Mouse (Mus musculus) intestine, embryonic 14.5 days (tissue): ENCODE measurements around the gene Camk1d. TPM values are rescaled to one million over a fixed set of nuclear protein-coding genes. Genes with fewer than 3 reads are reported as not detected.
"Not testable (repeated sequence)": the region's sequence is repeated elsewhere in the genome, so short reads cannot be mapped to it uniquely, and the experiment has no call there.

Experiments
- ATAC-seq: fragments of 200-750 bp; cut with Nextera tagmentation; replicated peaks from 2 replicates; pipeline ENCODE4 v1.8.0; 2017; ENCODE audit warnings: low read depth, moderate number of reproducible peaks, moderate TSS enrichment, moderate library complexity; ENCODE audit not compliant: low FRiP score, low TSS enrichment
- DNase-seq: peaks from one replicate; pipeline ENCODE4 v3.0.0-alpha.2; 2018; ENCODE audit warnings: low spot score
- H3K27ac ChIP-seq: fragments of 300-500 bp; sonication (generic); 2 replicates; pipeline ENCODE4 v1.5.1; 2014; ENCODE audit warnings: low read depth, mild to moderate bottlenecking, control low read depth
- H3K27me3 ChIP-seq: fragments of 300-500 bp; sonication (generic); replicated peaks from 2 replicates; pipeline ENCODE4 v1.6.1; 2014; ENCODE audit warnings: low read length, control low read depth; ENCODE audit not compliant: control insufficient read depth, insufficient read depth
- H3K36me3 ChIP-seq: fragments of 300-500 bp; sonication (generic); 2 replicates; pipeline ENCODE4 v1.6.1; 2014; ENCODE audit warnings: low read length, control low read depth; ENCODE audit not compliant: control insufficient read depth, insufficient read depth
- H3K4me1 ChIP-seq: fragments of 300-500 bp; sonication (generic); replicated peaks from 2 replicates; pipeline ENCODE4 v1.6.1; 2014; ENCODE audit warnings: low read length, control low read depth, mixed read lengths; ENCODE audit not compliant: control insufficient read depth, insufficient read depth
- H3K4me2 ChIP-seq: fragments of 300-500 bp; sonication (generic); 2 replicates; pipeline ENCODE4 v1.6.1; 2014; ENCODE audit warnings: low read length
- H3K4me3 ChIP-seq: fragments of 300-500 bp; sonication (generic); 2 replicates; pipeline ENCODE4 v1.5.1; 2014; ENCODE audit warnings: low read depth, low read length, control low read depth, mixed read lengths
- H3K9ac ChIP-seq: fragments of 300-500 bp; sonication (generic); 2 replicates; pipeline ENCODE4 v1.6.1; 2014; ENCODE audit warnings: mild to moderate bottlenecking, low read length
- H3K9me3 ChIP-seq: fragments of 300-500 bp; sonication (generic); 2 replicates; pipeline ENCODE4 v1.6.1; 2016; ENCODE audit warnings: low read length, control low read depth; ENCODE audit not compliant: control insufficient read depth
- WGBS: fragments of 180-500 bp; shearing (Covaris S2); extraction: QIAGEN DNeasy Blood & Tissue Kit; methylation state at CpG from one replicate; pipeline ENCODE4 v1.1.7; 2014; 5-methylcytosine and 5-hydroxymethylcytosine counted together
- polyA plus RNA-seq: library from polyadenylated mRNA; unstranded; fragments of >200 nt; fragmentation: Nextera tagmentation; extraction: Ambion mirVana; gene quantifications from 2 replicates; pipeline ENCODE4 v1.2.1, GENCODE M21; 2014

Camk1d gene
- polyA plus RNA-seq, 1 experiment from 2014 or later = 20.7 TPM

- no peak overlapping the region for H3K27ac ChIP-seq
- no peaks in the 10 kb centered on the region for H3K27me3 ChIP-seq
- no peaks in the 10 kb centered on the region for H3K9me3 ChIP-seq
- no peak overlapping the region for H3K4me3 ChIP-seq
- H3K4me1 ChIP-seq = no peaks in the 10 kb centered on the region
- DNase-seq = no peak
- no peak overlapping the region for H3K4me2 ChIP-seq
- 88% methylated on average over 4 of the region's 4 CpGs for WGBS
- no peak for ATAC-seq
- H3K36me3 ChIP-seq = no peaks in the 10 kb centered on the region
- H3K9ac ChIP-seq = no peak overlapping the region
Observed at GRCm38 (mm10) chr2:5548872-5549271, 165.4 kb downstream of the Camk1d start.

- 79% methylated on average over 3 of the region's 3 CpGs for WGBS
- H3K27ac ChIP-seq = no peak overlapping the region
- H3K4me3 ChIP-seq = no peak overlapping the region
- no peaks in the 10 kb centered on the region for H3K9me3 ChIP-seq
- no peak overlapping the region for H3K9ac ChIP-seq
- no peaks in the 10 kb centered on the region for H3K27me3 ChIP-seq
- no peak overlapping the region for H3K4me2 ChIP-seq
- DNase-seq (no peak), ATAC-seq (no peak)
- no peaks in the 10 kb centered on the region for H3K36me3 ChIP-seq
- no peaks in the 10 kb centered on the region for H3K4me1 ChIP-seq
Observed at GRCm38 (mm10) chr2:5540870-5541269, 173.4 kb downstream of the Camk1d start.

GRCm38 (mm10) chr2:5539894-5540293 is 174.4 kb downstream of the Camk1d start:
- not testable (repeated sequence) for H3K9me3 ChIP-seq, H3K9ac ChIP-seq, DNase-seq, H3K4me2 ChIP-seq, H3K4me3 ChIP-seq, H3K36me3 ChIP-seq, ATAC-seq, H3K4me1 ChIP-seq, H3K27me3 ChIP-seq, H3K27ac ChIP-seq
- 62% methylated on average over 3 of the region's 3 CpGs for WGBS

GRCm38 (mm10) chr2:5533868-5534267 is 180.4 kb downstream of the Camk1d start:
- 60% methylated on average over 2 of the region's 2 CpGs for WGBS
- Histone ChIP-seq H3K27me3 (no peaks in the 10 kb centered on the region), H3K9ac (no peak overlapping the region), H3K4me2 (no peak overlapping the region), H3K9me3 (peaks cover 3% of the 10 kb centered on the region; the same call in 1 of the 2 replicates), H3K4me3 (no peak overlapping the region), H3K36me3 (no peaks in the 10 kb centered on the region), H3K4me1 (no peaks in the 10 kb centered on the region), H3K27ac (no peak overlapping the region)
- ATAC-seq (no peak), DNase-seq (no peak)

GRCm38 (mm10) chr2:5529992-5530391 is 184.3 kb downstream of the Camk1d start:
- no peaks in the 10 kb centered on the region for H3K36me3 ChIP-seq

GRCm38 (mm10) chr2:5519221-5519669 is 195.1 kb downstream of the Camk1d start:
- no peak overlapping the region for H3K9ac ChIP-seq
- no peak for ATAC-seq
- 72% methylated on average over 8 of the region's 8 CpGs for WGBS
- no peaks in the 10 kb centered on the region for H3K4me1 ChIP-seq
- H3K9me3 ChIP-seq = no peaks in the 10 kb centered on the region
- no peaks in the 10 kb centered on the region for H3K36me3 ChIP-seq
- no peak for DNase-seq
- no peak overlapping the region for H3K4me2 ChIP-seq
- H3K27ac ChIP-seq = no peak overlapping the region
- H3K4me3 ChIP-seq = no peak overlapping the region
- H3K27me3 ChIP-seq = no peaks in the 10 kb centered on the region

More at GRCm38 (mm10) chr2:5529992-5530391, 184.3 kb downstream of the Camk1d start:
- Histone ChIP-seq H3K9ac (no peak overlapping the region), H3K4me3 (no peak overlapping the region), H3K4me1 (no peaks in the 10 kb centered on the region), H3K27ac (no peak overlapping the region), H3K27me3 (no peaks in the 10 kb centered on the region), H3K9me3 (peaks cover 3% of the 10 kb centered on the region; the same call in 1 of the 2 replicates), H3K4me2 (no peak overlapping the region)
- no peak for DNase-seq
- 77% methylated on average over 2 of the region's 2 CpGs for WGBS
- ATAC-seq = no peak

- Histone ChIP-seq H3K9me3 (no peaks in the 10 kb centered on the region), H3K4me3 (no peak overlapping the region), H3K27me3 (no peaks in the 10 kb centered on the region), H3K27ac (no peak overlapping the region), H3K9ac (no peak overlapping the region), H3K36me3 (no peaks in the 10 kb centered on the region), H3K4me1 (no peaks in the 10 kb centered on the region), H3K4me2 (no peak overlapping the region)
- ATAC-seq (no peak), DNase-seq (no peak)
- 88% methylated on average over 2 of the region's 2 CpGs for WGBS
Observed at GRCm38 (mm10) chr2:5515106-5515505, 199.2 kb downstream of the Camk1d start.

GRCm38 (mm10) chr2:5514095-5514494 is 200.2 kb downstream of the Camk1d start:
- no peak for ATAC-seq
- no peaks in the 10 kb centered on the region for H3K36me3 ChIP-seq
- WGBS = 93% methylated on average over 5 of the region's 5 CpGs

GRCm38 (mm10) chr2:5513621-5514020 is 200.7 kb downstream of the Camk1d start:
- Histone ChIP-seq H3K4me1 (no peaks in the 10 kb centered on the region), H3K27ac (no peak overlapping the region), H3K9ac (no peak overlapping the region), H3K4me2 (no peak overlapping the region), H3K4me3 (no peak overlapping the region), H3K27me3 (no peaks in the 10 kb centered on the region), H3K36me3 (no peaks in the 10 kb centered on the region), H3K9me3 (no peaks in the 10 kb centered on the region)
- WGBS = 99% methylated on average over 2 of the region's 2 CpGs
- DNase-seq = no peak
- ATAC-seq = no peak

More at GRCm38 (mm10) chr2:5514095-5514494, 200.2 kb downstream of the Camk1d start:
- H3K9me3 ChIP-seq = no peaks in the 10 kb centered on the region
- no peaks in the 10 kb centered on the region for H3K27me3 ChIP-seq
- no peaks in the 10 kb centered on the region for H3K4me1 ChIP-seq
- no peak overlapping the region for H3K9ac ChIP-seq
- H3K27ac ChIP-seq = no peak overlapping the region
- H3K4me3 ChIP-seq = no peak overlapping the region
- no peak for DNase-seq
- no peak overlapping the region for H3K4me2 ChIP-seq
